Mouse (Mus musculus) midbrain, embryonic 12.5 days (tissue): Measurements from ENCODE around the gene Cox6a2. TPM values are rescaled to one million over a fixed set of nuclear protein-coding genes. Genes with fewer than 3 reads are reported as not detected.

ENCODE experiments used
- ATAC-seq: fragments of 200-750 bp; cut with Nextera tagmentation; 2 replicates; pipeline ENCODE4 v1.8.0; 2017; ENCODE audit warnings: low read depth, moderate TSS enrichment, moderate library complexity; ENCODE audit not compliant: low FRiP score
- H3K27ac ChIP-seq: fragments of 300-500 bp; sonication (generic); replicated peaks from 2 replicates; pipeline ENCODE4 v1.5.1; 2016; ENCODE audit warnings: mild to moderate bottlenecking
- H3K27me3 ChIP-seq: fragments of 300-500 bp; sonication (generic); 2 replicates; pipeline ENCODE4 v1.6.1; 2016; ENCODE audit warnings: mild to moderate bottlenecking
- H3K36me3 ChIP-seq: fragments of 300-500 bp; sonication (generic); 2 replicates; pipeline ENCODE4 v1.6.1; 2016
- H3K4me1 ChIP-seq: fragments of 300-500 bp; sonication (generic); 2 replicates; pipeline ENCODE4 v1.6.1; 2016
- H3K4me2 ChIP-seq: fragments of 300-500 bp; sonication (generic); replicated peaks from 2 replicates; pipeline ENCODE4 v1.6.1; 2016; ENCODE audit warnings: mild to moderate bottlenecking, moderate library complexity
- H3K4me3 ChIP-seq: fragments of 300-500 bp; sonication (generic); 2 replicates; pipeline ENCODE4 v1.5.1; 2016; ENCODE audit warnings: mild to moderate bottlenecking
- H3K9ac ChIP-seq: fragments of 300-500 bp; sonication (generic); replicated peaks from 2 replicates; pipeline ENCODE4 v1.6.1; 2016; ENCODE audit warnings: mild to moderate bottlenecking, moderate library complexity
- H3K9me3 ChIP-seq: fragments of 300-500 bp; sonication (generic); 2 replicates; pipeline ENCODE4 v1.6.1; 2016; ENCODE audit warnings: mild to moderate bottlenecking
- whole genome bisulfite sequencing: fragments of 180-500 bp; shearing (Covaris S2); methylation state at CpG from one replicate; pipeline ENCODE4 v1.1.7; 2016; 5-methylcytosine and 5-hydroxymethylcytosine counted together
- polyA plus RNA-seq: library from polyadenylated mRNA; unstranded; fragments of >200 nt; fragmentation: Nextera tagmentation; extraction: Ambion mirVana; gene quantifications from 2 replicates; pipeline ENCODE4 v1.2.1, GENCODE M21; 2016

The Cox6a2 gene
- polyA plus RNA-seq, 1 experiment from 2014 or later = not detected

DNA sequence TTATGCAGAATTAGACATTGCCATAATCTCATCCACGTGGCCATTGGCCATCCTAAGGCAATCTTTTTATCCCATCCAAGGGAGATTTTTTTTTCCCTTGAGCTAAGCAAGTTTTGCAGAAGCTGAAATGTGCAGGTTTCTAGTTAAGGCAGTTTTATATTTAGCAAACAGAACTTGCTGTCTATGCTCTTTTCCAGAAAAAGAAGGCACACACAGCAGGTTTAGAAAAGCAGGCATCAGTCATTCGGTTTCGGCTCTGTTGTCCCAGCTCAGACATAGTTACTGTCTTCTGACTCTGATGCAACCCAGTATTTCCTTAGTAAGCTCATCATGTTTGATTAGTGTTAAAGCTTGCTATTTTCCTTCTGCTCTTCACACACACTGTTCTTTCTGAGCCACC, 14.7 kb upstream of the Cox6a2 start:
- whole genome bisulfite sequencing = 83% methylated on average over 3 of the region's 3 CpGs
- Histone ChIP-seq H3K27me3 (no peaks in the 10 kb centered on the region), H3K9ac (no peak overlapping the region), H3K27ac (no peak overlapping the region), H3K4me2 (no peak overlapping the region), H3K9me3 (no peaks in the 10 kb centered on the region), H3K4me3 (no peak overlapping the region), H3K4me1 (no peaks in the 10 kb centered on the region), H3K36me3 (no peaks in the 10 kb centered on the region)
- ATAC-seq = no peak

DNA sequence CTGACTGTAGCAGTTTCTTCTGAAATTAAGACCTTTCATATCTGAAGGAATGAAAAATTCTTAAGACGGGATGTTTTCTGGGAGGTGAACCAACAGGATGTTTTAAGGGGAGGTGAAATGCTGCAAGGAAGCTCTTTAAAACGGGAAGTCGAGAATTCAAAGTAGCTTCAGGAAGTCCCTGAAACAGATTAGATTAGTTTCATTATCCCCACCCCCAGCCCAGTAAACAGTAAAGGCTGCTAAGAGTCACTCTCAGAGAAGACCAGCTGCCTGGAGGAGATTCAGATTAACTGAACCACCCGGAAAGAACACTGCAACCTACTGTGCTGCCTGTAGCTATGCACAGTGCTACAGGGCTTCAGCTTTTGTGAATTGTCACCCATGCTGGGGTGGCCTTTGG, 13.8 kb upstream of the Cox6a2 start:
- Histone ChIP-seq H3K27ac (no peak overlapping the region), H3K4me1 (no peaks in the 10 kb centered on the region), H3K9ac (no peak overlapping the region), H3K4me3 (no peak overlapping the region), H3K9me3 (no peaks in the 10 kb centered on the region), H3K36me3 (no peaks in the 10 kb centered on the region), H3K4me2 (no peak overlapping the region), H3K27me3 (no peaks in the 10 kb centered on the region)
- no peak for ATAC-seq
- WGBS = 94% methylated on average over 4 of the region's 4 CpGs

DNA sequence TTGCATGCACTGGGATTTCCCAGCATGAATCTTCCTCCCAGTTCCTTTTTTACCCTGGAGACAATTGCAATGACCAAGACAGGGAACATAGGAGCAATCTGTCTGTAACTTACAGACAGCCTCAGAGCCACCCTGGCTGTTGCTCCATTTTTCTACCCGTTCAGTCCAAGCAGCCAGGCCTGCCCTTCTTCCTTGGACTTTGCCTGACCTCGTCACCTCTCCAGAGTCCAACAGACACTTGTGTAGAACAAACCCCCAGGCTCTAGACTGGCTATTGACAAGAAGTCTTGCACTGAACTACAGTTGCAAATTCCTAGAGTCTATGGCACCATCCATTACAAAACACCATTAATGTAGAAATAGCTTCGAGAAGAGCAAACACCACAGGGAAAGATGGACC, 3.6 kb upstream of the Cox6a2 start:
- 66% methylated on average over 3 of the region's 3 CpGs for WGBS
- Histone ChIP-seq H3K4me2 (no peak overlapping the region), H3K9me3 (no peaks in the 10 kb centered on the region), H3K36me3 (no peaks in the 10 kb centered on the region), H3K4me3 (no peak overlapping the region), H3K27ac (no peak overlapping the region), H3K4me1 (no peaks in the 10 kb centered on the region), H3K27me3 (no peaks in the 10 kb centered on the region), H3K9ac (no peak overlapping the region)
- no peak for ATAC-seq

DNA sequence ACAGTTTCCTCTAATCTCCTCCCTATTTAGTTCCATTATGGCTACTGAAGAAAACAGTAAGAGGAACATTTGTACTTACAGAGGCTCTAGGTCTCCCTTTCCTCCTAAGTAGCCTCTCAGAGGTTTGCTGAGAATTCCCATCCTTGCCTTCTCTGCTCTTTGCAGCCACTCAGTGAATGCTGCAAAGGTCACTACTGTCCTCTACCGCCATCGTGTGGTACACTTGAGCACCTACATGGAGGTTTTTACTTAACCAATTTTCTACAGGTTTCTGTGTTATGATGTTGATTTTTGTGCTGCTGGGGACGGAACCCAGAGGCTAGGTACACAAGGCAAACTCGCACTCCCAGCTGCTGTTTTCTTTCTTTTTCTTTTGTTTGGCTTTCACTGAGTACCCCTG, 2.0 kb upstream of the Cox6a2 start:
- no peak overlapping the region for H3K27ac ChIP-seq
- no peak for ATAC-seq
- H3K4me1 ChIP-seq = no peaks in the 10 kb centered on the region
- H3K9ac ChIP-seq = no peak overlapping the region
- no peaks in the 10 kb centered on the region for H3K36me3 ChIP-seq
- H3K27me3 ChIP-seq = no peaks in the 10 kb centered on the region
- H3K4me2 ChIP-seq = no peak overlapping the region
- no peak overlapping the region for H3K4me3 ChIP-seq
- H3K9me3 ChIP-seq = no peaks in the 10 kb centered on the region
- WGBS = 4% methylated on average over 4 of the region's 4 CpGs

DNA sequence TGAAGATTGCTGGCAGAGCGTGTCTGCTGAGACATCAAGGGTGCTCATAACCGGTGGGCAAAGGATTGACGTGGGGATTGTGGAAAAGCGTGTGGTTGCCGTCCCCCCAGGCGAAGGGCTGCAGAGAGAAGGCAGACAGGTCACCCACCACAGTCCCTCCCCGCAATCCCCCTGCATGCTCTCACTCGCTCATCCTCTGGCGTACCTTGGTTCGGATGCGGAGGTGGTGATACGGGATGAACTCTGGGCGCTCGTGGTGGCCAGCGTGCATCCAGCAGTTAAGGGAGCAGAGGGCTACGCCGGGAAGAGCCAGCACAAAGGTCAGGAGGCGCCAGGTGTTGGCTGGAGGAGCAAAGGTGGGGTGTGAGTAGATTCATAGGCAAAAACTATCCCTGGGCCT, 492 bp downstream of the Cox6a2 start:
- ATAC-seq = no peak
- H3K36me3 ChIP-seq = no peaks in the 10 kb centered on the region
- H3K4me2 ChIP-seq = no peak overlapping the region
- H3K9me3 ChIP-seq = no peaks in the 10 kb centered on the region
- WGBS = 85% methylated on average over 18 of the region's 18 CpGs
- H3K4me1 ChIP-seq = no peaks in the 10 kb centered on the region
- H3K27me3 ChIP-seq = no peaks in the 10 kb centered on the region
- H3K4me3 ChIP-seq = no peak overlapping the region
- H3K9ac ChIP-seq = no peak overlapping the region
- no peak overlapping the region for H3K27ac ChIP-seq

DNA sequence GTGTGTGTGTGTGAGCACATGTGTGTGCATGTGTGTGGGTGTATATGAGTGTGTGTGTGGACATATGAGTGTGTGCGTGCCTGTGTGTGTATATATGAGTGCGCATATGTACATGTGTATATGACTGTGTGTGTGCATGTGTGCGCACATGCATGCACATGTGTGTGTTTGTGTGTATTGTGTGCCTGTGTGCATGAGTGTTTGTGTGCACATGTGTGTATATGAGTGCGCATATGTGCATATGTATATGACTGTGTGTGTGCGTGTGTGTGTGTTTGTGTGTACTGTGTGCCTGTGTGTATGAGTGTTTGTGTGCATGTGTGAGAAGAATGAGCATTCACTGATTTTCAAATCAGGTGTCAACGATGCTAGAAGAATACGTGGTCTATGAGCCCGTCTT, 2.0 kb downstream of the Cox6a2 start:
- WGBS = 92% methylated on average over 8 of the region's 8 CpGs
- Histone ChIP-seq H3K4me1 (no peaks in the 10 kb centered on the region), H3K4me3 (no peak overlapping the region), H3K9me3 (no peaks in the 10 kb centered on the region), H3K36me3 (no peaks in the 10 kb centered on the region), H3K27ac (no peak overlapping the region), H3K9ac (no peak overlapping the region), H3K4me2 (no peak overlapping the region), H3K27me3 (no peaks in the 10 kb centered on the region)
- no peak for ATAC-seq

DNA sequence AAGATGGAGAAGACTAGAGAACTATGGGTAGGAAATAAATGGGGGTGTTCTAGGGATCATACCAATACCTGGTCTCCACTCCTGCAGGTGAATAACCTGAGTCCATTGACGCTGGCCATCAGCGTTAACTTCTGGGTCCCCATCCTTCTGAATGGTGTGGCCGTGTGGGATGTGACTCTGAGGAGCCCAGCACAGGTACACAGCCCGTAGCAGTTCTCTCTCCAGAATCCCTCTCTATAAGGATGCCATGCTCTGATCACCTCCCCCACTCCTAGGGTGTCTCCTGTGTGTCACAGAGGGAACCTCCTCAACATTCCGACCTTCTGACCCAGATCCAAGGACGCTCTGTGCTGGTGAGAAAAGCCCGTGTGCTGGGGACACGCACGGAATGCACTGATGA, 3.1 kb downstream of the Cox6a2 start:
- ATAC-seq = no peak
- Histone ChIP-seq H3K27ac (no peak overlapping the region), H3K4me1 (no peaks in the 10 kb centered on the region), H3K9ac (no peak overlapping the region), H3K27me3 (no peaks in the 10 kb centered on the region), H3K9me3 (no peaks in the 10 kb centered on the region), H3K4me2 (no peak overlapping the region), H3K36me3 (no peaks in the 10 kb centered on the region), H3K4me3 (no peak overlapping the region)
- WGBS = 78% methylated on average over 9 of the region's 9 CpGs

DNA sequence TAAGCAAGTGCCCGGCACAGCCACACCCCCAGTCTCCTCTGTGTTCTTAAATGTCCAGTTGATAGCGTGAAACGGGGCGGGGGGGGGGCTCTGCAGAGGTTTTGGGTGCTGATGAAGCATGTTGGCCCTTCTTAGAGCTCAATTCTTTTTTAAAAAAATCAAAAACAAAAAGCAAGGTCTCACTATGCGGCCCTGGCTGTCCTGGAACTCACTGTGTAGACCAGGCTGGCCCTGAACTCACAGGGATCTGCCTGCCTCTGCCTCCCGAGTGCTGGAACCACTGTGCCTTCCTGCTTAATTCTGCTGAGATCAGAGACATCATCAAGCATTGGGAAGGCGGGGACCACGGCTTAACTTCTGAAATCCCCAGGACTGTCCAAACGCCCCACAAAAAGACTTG, 4.6 kb downstream of the Cox6a2 start:
- Histone ChIP-seq H3K27me3 (no peaks in the 10 kb centered on the region), H3K4me2 (no peak overlapping the region)

DNA sequence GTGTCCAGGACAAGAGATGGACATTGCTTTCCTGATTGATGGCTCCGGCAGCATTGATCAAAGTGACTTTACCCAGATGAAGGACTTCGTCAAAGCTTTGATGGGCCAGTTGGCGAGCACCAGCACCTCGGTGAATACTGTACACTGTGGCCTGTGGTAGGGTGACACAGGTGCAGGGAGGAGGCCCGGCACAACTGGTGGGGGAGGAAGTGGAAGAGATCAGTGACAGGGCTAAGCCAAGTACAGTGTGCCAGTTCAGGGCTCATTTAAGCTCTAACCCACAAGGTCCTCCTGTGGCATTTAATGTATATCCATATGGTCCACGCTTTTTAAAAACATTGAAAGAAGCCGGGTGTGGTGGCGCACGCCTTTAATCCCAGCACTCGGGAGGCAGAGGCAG, 24.5 kb downstream of the Cox6a2 start:
- no peaks in the 10 kb centered on the region for H3K9me3 ChIP-seq
- H3K4me3 ChIP-seq = no peak overlapping the region
- H3K36me3 ChIP-seq = no peaks in the 10 kb centered on the region
- ATAC-seq = no peak
- no peaks in the 10 kb centered on the region for H3K27me3 ChIP-seq
- no peak overlapping the region for H3K27ac ChIP-seq
- H3K9ac ChIP-seq = no peak overlapping the region
- H3K4me2 ChIP-seq = no peak overlapping the region
- WGBS = 94% methylated on average over 10 of the region's 10 CpGs
- no peaks in the 10 kb centered on the region for H3K4me1 ChIP-seq

More for the DNA sequence above, 4.6 kb downstream of the Cox6a2 start:
- Histone ChIP-seq H3K9me3 (no peaks in the 10 kb centered on the region), H3K4me1 (no peaks in the 10 kb centered on the region), H3K27ac (no peak overlapping the region), H3K9ac (no peak overlapping the region), H3K4me3 (no peak overlapping the region), H3K36me3 (no peaks in the 10 kb centered on the region)
- whole genome bisulfite sequencing = 86% methylated on average over 9 of the region's 9 CpGs
- ATAC-seq = no peak

DNA sequence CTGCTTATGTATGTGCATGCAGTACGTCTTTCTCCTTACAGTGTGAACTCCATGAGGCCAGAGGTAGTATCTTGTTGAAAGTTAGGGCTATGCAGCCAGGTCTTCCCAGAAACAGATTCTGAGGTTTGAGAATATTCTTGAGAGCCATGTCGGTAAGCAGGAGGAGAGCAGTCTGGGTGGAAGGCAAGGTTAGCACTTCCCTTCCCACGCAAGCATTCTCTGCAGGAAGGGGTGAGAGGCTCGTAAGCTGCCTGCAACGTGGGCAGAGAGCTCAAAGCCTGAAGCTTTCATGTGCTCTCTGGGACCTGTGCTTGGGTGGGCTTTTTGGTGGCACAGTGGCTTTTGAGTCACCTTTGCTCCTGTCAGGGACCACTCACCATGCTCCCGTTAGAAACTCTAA, 25.6 kb downstream of the Cox6a2 start:
- no peak overlapping the region for H3K4me3 ChIP-seq
- no peak overlapping the region for H3K4me2 ChIP-seq
- no peaks in the 10 kb centered on the region for H3K9me3 ChIP-seq
- H3K4me1 ChIP-seq = no peaks in the 10 kb centered on the region
- H3K27ac ChIP-seq = no peak overlapping the region
- ATAC-seq = no peak
- 79% methylated on average over 6 of the region's 6 CpGs for WGBS
- no peak overlapping the region for H3K9ac ChIP-seq
- no peaks in the 10 kb centered on the region for H3K27me3 ChIP-seq
- H3K36me3 ChIP-seq = no peaks in the 10 kb centered on the region

DNA sequence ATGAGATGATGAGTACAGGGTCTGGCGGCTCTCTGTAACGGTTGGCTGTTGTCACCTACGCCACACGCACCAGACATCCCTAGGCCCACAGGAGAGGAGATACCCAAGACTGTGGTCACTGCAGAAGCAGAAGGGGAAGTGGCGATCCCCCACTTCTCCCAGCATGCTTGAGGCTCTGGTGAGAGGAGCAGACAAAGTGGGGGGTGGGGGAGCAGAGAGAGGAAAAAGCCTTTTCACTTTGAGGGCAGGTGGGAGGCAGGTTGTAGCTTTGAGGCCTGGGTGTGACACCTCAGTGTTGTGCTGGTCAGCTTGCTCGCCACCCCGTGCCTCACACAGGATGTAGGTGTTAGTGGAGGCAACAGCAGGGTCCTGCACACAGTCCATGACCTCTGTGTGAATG, 26.1 kb downstream of the Cox6a2 start:
- H3K9ac ChIP-seq = no peak overlapping the region
- no peak overlapping the region for H3K27ac ChIP-seq
- no peak for ATAC-seq
- H3K27me3 ChIP-seq = no peaks in the 10 kb centered on the region
- no peak overlapping the region for H3K4me3 ChIP-seq
- WGBS = 81% methylated on average over 7 of the region's 7 CpGs
- no peaks in the 10 kb centered on the region for H3K36me3 ChIP-seq
- H3K9me3 ChIP-seq = no peaks in the 10 kb centered on the region
- no peak overlapping the region for H3K4me2 ChIP-seq
- H3K4me1 ChIP-seq = no peaks in the 10 kb centered on the region

DNA sequence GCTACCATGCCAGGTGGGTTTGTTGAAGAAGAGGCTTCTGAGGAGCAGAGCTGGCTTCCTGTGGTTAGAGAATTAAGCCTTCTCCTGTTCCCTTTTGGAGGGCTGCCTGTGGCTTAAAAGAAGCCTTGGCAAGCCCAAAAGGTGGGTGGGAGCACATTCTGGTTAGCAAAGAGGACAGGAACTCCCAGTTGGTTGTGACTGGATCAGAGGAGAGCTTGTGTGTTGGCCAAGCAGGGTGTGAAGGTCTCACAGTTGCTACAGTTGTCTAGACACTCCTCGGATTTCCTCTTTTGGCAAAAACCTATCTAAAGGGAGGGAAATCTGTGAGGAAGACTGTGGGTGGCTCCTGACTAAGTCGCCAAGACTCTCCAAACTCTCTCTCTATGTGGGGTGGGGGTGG, 27.8 kb downstream of the Cox6a2 start:
- 77% methylated on average over 2 of the region's 2 CpGs for WGBS
- H3K4me2 ChIP-seq = no peak overlapping the region
- no peak overlapping the region for H3K9ac ChIP-seq
- no peaks in the 10 kb centered on the region for H3K27me3 ChIP-seq
- H3K27ac ChIP-seq = no peak overlapping the region
- no peaks in the 10 kb centered on the region for H3K9me3 ChIP-seq
- no peak for ATAC-seq
- H3K36me3 ChIP-seq = no peaks in the 10 kb centered on the region
- no peaks in the 10 kb centered on the region for H3K4me1 ChIP-seq
- no peak overlapping the region for H3K4me3 ChIP-seq

DNA sequence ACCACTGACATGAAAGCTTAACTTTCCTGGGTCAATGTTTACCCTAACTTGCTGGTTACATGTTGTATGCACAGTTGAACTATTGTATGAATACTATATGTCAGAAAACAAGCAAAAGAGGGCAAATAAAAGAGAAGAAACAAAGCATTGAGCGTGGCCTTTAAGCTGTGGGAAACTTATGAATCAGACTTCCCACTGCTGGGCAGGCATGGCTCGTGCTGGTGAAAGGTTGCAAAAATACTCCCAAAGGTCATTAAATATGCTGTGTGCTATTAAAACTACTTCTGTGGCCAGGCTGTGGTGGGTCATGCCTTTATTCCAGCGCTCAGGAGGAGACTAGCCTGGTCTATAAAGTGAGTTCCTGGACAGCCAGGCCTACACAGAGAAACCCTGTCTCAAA, 36.2 kb downstream of the Cox6a2 start:
- Histone ChIP-seq H3K9ac (no peak overlapping the region), H3K4me2 (no peak overlapping the region), H3K36me3 (no peaks in the 10 kb centered on the region), H3K27ac (no peak overlapping the region), H3K9me3 (no peaks in the 10 kb centered on the region), H3K4me3 (no peak overlapping the region), H3K4me1 (no peaks in the 10 kb centered on the region), H3K27me3 (no peaks in the 10 kb centered on the region)
- ATAC-seq = no peak
- 72% methylated on average over 3 of the region's 3 CpGs for WGBS
